Mouse (Mus musculus) megakaryocyte, embryonic 14.5 days (primary cell): ENCODE measurements at regions not wholly inside any gene's neighbourhood (a gene's known extent, or its start where the extent isn't known, plus 50 kb on each side); places are given as distances from the start of the nearest gene placed in this dataset.

Experiments
- FLI1 ChIP-seq: IDR thresholded peaks from 2 replicates; pipeline ENCODE4 v1.6.1; 2012; ENCODE audit warnings: low read length, inconsistent platforms, mixed read lengths
- GATA1 ChIP-seq: IDR thresholded peaks from 3 replicates; pipeline ENCODE4 v1.6.1; 2012; ENCODE audit warnings: mixed read lengths, low read length, inconsistent platforms, borderline replicate concordance

DNA sequence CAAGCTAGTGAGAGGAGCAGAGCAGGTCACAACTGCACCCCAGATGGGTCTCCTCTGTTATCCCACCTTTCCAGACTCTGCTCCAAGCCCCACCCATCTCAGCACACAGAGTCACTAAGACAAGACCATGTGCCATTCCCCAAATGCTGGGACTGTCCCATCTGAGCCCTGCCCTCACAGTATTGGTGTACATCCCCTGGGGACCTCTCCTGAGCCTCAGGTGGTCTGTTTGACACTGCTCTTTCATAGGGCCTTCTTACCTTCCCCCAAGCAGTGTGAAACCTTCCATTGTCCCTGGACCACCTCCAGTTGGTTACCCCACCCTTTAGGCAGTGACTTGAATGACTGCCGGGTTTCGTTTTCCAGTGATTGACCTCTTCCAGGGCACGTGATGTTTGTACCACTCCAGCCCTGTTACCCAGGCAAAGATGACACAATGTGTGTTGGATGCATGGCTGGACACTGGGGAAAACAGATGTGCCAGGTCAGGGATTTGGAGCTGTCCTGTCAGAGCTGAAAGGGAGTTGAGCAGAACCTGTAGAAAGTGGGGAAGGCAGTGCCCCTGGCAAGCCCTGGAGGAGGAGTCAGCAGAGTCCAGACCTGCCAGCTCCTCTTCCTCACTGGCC lies 219.5 kb upstream of the Zmiz1 start:
- TF ChIP-seq GATA1 (no peak), FLI1 (no peak)
